Mouse (Mus musculus) spleen, adult 2 months (tissue): ENCODE measurements around the gene Cdhr2. TPM values are rescaled to one million over a fixed set of nuclear protein-coding genes. Genes with fewer than 3 reads are reported as not detected.

ENCODE experiments used
- DNase-seq, 2 experiments: peaks; one replicate each; pipeline versions ENCODE4 v3.0.0 to v3.0.0-alpha.2; 2012 to 2021; ENCODE audit warnings: low spot score in 2 of 2, low read depth in 1 of 2
- H3K27ac ChIP-seq: fragments of 200-500 bp; 2 replicates; pipeline ENCODE4 v1.5.1; 2012; ENCODE audit warnings: low read length, inconsistent platforms; ENCODE audit not compliant: insufficient read depth
- H3K27me3 ChIP-seq: fragments of 200-500 bp; 2 replicates; pipeline ENCODE4 v1.6.1; 2012; ENCODE audit warnings: mild to moderate bottlenecking, moderate library complexity, low read length, inconsistent platforms; ENCODE audit not compliant: control insufficient read depth, insufficient read depth
- H3K36me3 ChIP-seq: fragments of 200-500 bp; 2 replicates; pipeline ENCODE4 v1.6.1; 2012; ENCODE audit warnings: mild to moderate bottlenecking, low read length, inconsistent platforms; ENCODE audit not compliant: control insufficient read depth, insufficient read depth
- H3K4me1 ChIP-seq: fragments of 200-500 bp; 2 replicates; pipeline ENCODE4 v1.6.1; 2011; ENCODE audit warnings: inconsistent platforms; ENCODE audit not compliant: control insufficient read depth, insufficient read depth, insufficient read length
- H3K4me3 ChIP-seq: fragments of 200-500 bp; 2 replicates; pipeline ENCODE4 v1.5.1; 2011; ENCODE audit warnings: mild to moderate bottlenecking, inconsistent platforms; ENCODE audit not compliant: insufficient read depth, insufficient read length; ENCODE audit errors: extremely low read depth
- CTCF ChIP-seq: fragments of 200-500 bp; IDR thresholded peaks from 2 replicates; pipeline ENCODE4 v1.5.1; 2011; ENCODE audit warnings: mild to moderate bottlenecking, inconsistent platforms; ENCODE audit not compliant: insufficient read depth, insufficient read length, insufficient replicate concordance; ENCODE audit errors: extremely low read depth
- POLR2A ChIP-seq: fragments of 200-500 bp; IDR thresholded peaks from 2 replicates; pipeline ENCODE4 v1.6.1; 2011; ENCODE audit warnings: low read depth, low read length, inconsistent platforms
- WGBS: fragments of 180-500 bp; shearing (Covaris S2); methylation state at CpG from one replicate; pipeline ENCODE4 v1.1.7; 2018; 5-methylcytosine and 5-hydroxymethylcytosine counted together
- polyA plus RNA-seq: library from polyadenylated mRNA; depleted of rRNA; stranded (reverse); fragments of >200 nt; gene quantifications from 2 replicates; pipeline ENCODE4 v1.2.3, GENCODE M21; 2012

The Cdhr2 gene
- polyA plus RNA-seq, 1 experiment: 0.04 TPM

GRCm38 (mm10) chr13:54675895-54676590, 25.2 kb upstream of the Cdhr2 start:
- no peaks in the 10 kb centered on the region for H3K27me3 ChIP-seq
- no peak for DNase-seq
- H3K4me3 ChIP-seq: no peak overlapping the region
- 82% methylated on average over 11 of the region's 11 CpGs for WGBS
- no peaks in the 10 kb centered on the region for H3K4me1 ChIP-seq
- H3K36me3 ChIP-seq: peaks cover 15% of the 10 kb centered on the region
- H3K27ac ChIP-seq: no peak overlapping the region
- no peak for TF ChIP-seq CTCF
- TF ChIP-seq POLR2A: no peak

GRCm38 (mm10) chr13:54678263-54678662, 23.0 kb upstream of the Cdhr2 start:
- no peak for DNase-seq
- H3K27me3 ChIP-seq: no peaks in the 10 kb centered on the region
- no peak overlapping the region for H3K27ac ChIP-seq
- 83% methylated on average over 4 of the region's 4 CpGs for WGBS
- no peaks in the 10 kb centered on the region for H3K4me1 ChIP-seq
- TF ChIP-seq CTCF: no peak
- peaks cover 37% of the 10 kb centered on the region for H3K36me3 ChIP-seq
- no peak overlapping the region for H3K4me3 ChIP-seq

GRCm38 (mm10) chr13:54680184-54680853, 20.9 kb upstream of the Cdhr2 start:
- no peak for DNase-seq

GRCm38 (mm10) chr13:54681291-54681690, 20.0 kb upstream of the Cdhr2 start:
- Histone ChIP-seq H3K4me1 (peaks cover 16% of the 10 kb centered on the region; the same call in 1 of the 2 replicates), H3K27ac (no peak overlapping the region; the same call in 1 of the 2 replicates), H3K36me3 (peaks cover 47% of the 10 kb centered on the region), H3K27me3 (no peaks in the 10 kb centered on the region), H3K4me3 (no peak overlapping the region)
- DNase-seq: no peak
- TF ChIP-seq POLR2A (no peak), CTCF (no peak)
- 83% methylated on average over 8 of the region's 8 CpGs for WGBS

More at GRCm38 (mm10) chr13:54680184-54680853, 20.9 kb upstream of the Cdhr2 start:
- H3K36me3 ChIP-seq: peaks cover 47% of the 10 kb centered on the region
- TF ChIP-seq CTCF (no peak), POLR2A (no peak)
- H3K4me1 ChIP-seq: peaks cover 7% of the 10 kb centered on the region; the same call in 1 of the 2 replicates
- 88% methylated on average over 17 of the region's 17 CpGs for WGBS
- no peak overlapping the region for H3K4me3 ChIP-seq
- no peaks in the 10 kb centered on the region for H3K27me3 ChIP-seq
- H3K27ac ChIP-seq: no peak overlapping the region

GRCm38 (mm10) chr13:54683301-54683700, 18.0 kb upstream of the Cdhr2 start:
- 97% methylated on average over 3 of the region's 3 CpGs for WGBS
- Histone ChIP-seq H3K27ac (no peak overlapping the region), H3K27me3 (no peaks in the 10 kb centered on the region), H3K4me1 (peaks cover 17% of the 10 kb centered on the region; the same call in 1 of the 2 replicates), H3K4me3 (no peak overlapping the region), H3K36me3 (peaks cover 47% of the 10 kb centered on the region)
- TF ChIP-seq POLR2A (no peak), CTCF (no peak)
- no peak for DNase-seq

- Histone ChIP-seq H3K4me3 (no peak overlapping the region), H3K36me3 (peaks cover 44% of the 10 kb centered on the region), H3K4me1 (peaks cover 17% of the 10 kb centered on the region; the same call in 1 of the 2 replicates), H3K27ac (no peak overlapping the region), H3K27me3 (no peaks in the 10 kb centered on the region)
- TF ChIP-seq POLR2A: no peak
- no peak for DNase-seq
- 87% methylated on average over 3 of the region's 3 CpGs for WGBS
Measured at GRCm38 (mm10) chr13:54684140-54684896, 16.9 kb upstream of the Cdhr2 start.

- Histone ChIP-seq H3K4me1 (peaks cover 19% of the 10 kb centered on the region; the same call in 1 of the 2 replicates), H3K36me3 (peaks cover 40% of the 10 kb centered on the region), H3K27me3 (no peaks in the 10 kb centered on the region), H3K27ac (no peak overlapping the region), H3K4me3 (no peak overlapping the region)
- no peak for DNase-seq
- 55% methylated on average over 2 of the region's 2 CpGs for WGBS
- TF ChIP-seq CTCF (peak; percentile 23; the same call in 1 of the 2 replicates), POLR2A (no peak)
Measured at GRCm38 (mm10) chr13:54685174-54685573, 16.1 kb upstream of the Cdhr2 start.
